Mouse (Mus musculus) heart, postnatal 0 days (tissue): ENCODE data around the gene Patz1.

Experiments
- CTCF ChIP-seq: IDR thresholded peaks from 2 replicates; pipeline ENCODE4 v1.5.1; 2016; ENCODE audit warnings: antibody characterized with exemption, control low read depth, low read depth
- EP300 ChIP-seq: IDR thresholded peaks from 2 replicates; pipeline ENCODE4 v1.6.1; 2016; ENCODE audit warnings: antibody characterized with exemption, low read depth

DNA sequence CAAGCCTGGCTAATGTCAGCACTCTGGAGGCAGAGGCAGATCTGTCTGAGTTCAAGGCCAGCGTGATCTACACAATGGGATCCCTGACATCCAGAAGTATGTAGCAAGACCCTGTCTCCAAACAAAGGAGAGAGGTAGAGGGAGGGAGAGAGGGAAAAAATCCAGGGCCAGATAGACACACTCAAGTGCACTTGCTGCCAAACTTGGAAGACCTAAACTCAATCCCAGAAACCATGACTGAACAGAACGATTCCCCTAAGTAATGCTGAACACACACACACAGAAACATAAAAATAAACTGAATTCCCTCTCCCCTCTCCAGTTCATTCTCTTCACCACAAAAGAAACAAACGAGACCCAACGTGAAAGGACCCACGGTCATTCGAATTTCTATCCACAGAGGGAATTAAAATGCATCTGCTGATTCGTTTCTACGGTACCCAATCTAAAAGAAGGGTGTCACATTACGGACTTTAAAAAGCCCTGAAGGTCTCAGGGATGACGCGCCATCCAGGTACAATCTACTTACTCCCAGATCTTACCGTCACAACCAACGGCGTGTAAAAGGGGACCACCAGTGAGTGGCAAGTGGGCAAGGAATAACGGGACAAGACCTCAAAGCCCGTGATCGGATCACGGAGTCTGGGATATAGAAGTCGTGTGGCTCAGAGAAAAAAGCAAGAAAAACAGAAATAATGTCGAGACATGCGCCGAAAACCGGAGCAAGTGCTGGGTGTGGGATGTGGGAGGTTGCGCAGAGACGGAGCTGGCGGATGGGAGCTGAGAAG, 23.2 kb upstream of the Patz1 start:
- TF ChIP-seq EP300 (no peak), CTCF (no peak)
